Mouse (Mus musculus) thymus, adult 2 months (tissue): ENCODE data around the gene Pfkfb3.

Experiments
- CTCF ChIP-seq: fragments of 200-500 bp; IDR thresholded peaks from 2 replicates; pipeline ENCODE4 v1.5.1; 2012; ENCODE audit warnings: mild to moderate bottlenecking, control low read depth, low read length, moderate library complexity, borderline replicate concordance; ENCODE audit not compliant: control insufficient read depth, poor library complexity, insufficient read depth; ENCODE audit errors: extremely low read depth
- POLR2A ChIP-seq: fragments of 200-500 bp; IDR thresholded peaks from 2 replicates; pipeline ENCODE4 v1.6.1; 2012; ENCODE audit warnings: mild to moderate bottlenecking, low read length, control low read depth, moderate library complexity; ENCODE audit not compliant: control insufficient read depth, poor library complexity, insufficient read depth; ENCODE audit errors: extremely low read depth

GRCm38 (mm10) chr2:11579399-11579798 lies 25.5 kb upstream of the Pfkfb3 start:
- TF ChIP-seq CTCF = no peak
- TF ChIP-seq POLR2A = no peak
